Mouse (Mus musculus): ENCODE measurements around the gene Edn3. TPM values are rescaled to one million over a fixed set of nuclear protein-coding genes. Genes with fewer than 3 reads are reported as not detected.
A peak's percentile ranks its signal among the peaks of the same experiment; 100 is the strongest.

Gene Edn3
- polyA plus RNA-seq, 1 experiment from 2014 or later: 19.1 TPM

GRCm38 (mm10) chr2:174803661-174804060 lies 43.2 kb downstream of the Edn3 start:
- Histone ChIP-seq H3K27me3 (replicated peaks; ENCODE audit: low read depth, poor library complexity, severe bottlenecking) (no peaks in the 10 kb centered on the region), H3K36me3 (replicated peaks) (no peaks in the 10 kb centered on the region), H3K9me3 (peaks cover 4% of the 10 kb centered on the region; the same call in 1 of the 2 replicates), H3K27ac (replicated peaks) (no peak overlapping the region), H3K4me3 (no peak overlapping the region), H3K4me1 (peaks cover 1% of the 10 kb centered on the region)
- WGBS: 83% methylated on average over 1 of the region's 1 CpGs
- DNase-seq (ENCODE audit: low spot score): no peak

GRCm38 (mm10) chr2:174807900-174808299 lies 47.5 kb downstream of the Edn3 start:
- H3K36me3 ChIP-seq (replicated peaks): no peaks in the 10 kb centered on the region
- H3K9me3 ChIP-seq: peaks cover 4% of the 10 kb centered on the region; the same call in 1 of the 2 replicates
- 73% methylated on average over 2 of the region's 2 CpGs for WGBS
- 0 out of 2 replicates have a peak overlapping the region, but pooled peaks have one; percentile 5 for H3K27ac ChIP-seq (replicated peaks)
- H3K4me3 ChIP-seq: no peak overlapping the region
- no peaks in the 10 kb centered on the region for H3K27me3 ChIP-seq (replicated peaks; ENCODE audit: low read depth, poor library complexity, severe bottlenecking)
- DNase-seq (ENCODE audit: low spot score): no peak
- H3K4me1 ChIP-seq: peaks cover 15% of the 10 kb centered on the region

GRCm38 (mm10) chr2:174809296-174809695 lies 48.9 kb downstream of the Edn3 start:
- peaks cover 15% of the 10 kb centered on the region for H3K4me1 ChIP-seq
- H3K36me3 ChIP-seq (replicated peaks): no peaks in the 10 kb centered on the region
- no peaks in the 10 kb centered on the region for H3K27me3 ChIP-seq (replicated peaks; ENCODE audit: low read depth, poor library complexity, severe bottlenecking)
- no peak overlapping the region for H3K4me3 ChIP-seq
- DNase-seq (ENCODE audit: low spot score): peak; percentile 75
- peak overlapping the region; percentile 69 for H3K27ac ChIP-seq (replicated peaks)
- peaks cover 4% of the 10 kb centered on the region; the same call in 1 of the 2 replicates for H3K9me3 ChIP-seq
- 35% methylated on average over 4 of the region's 4 CpGs for WGBS

GRCm38 (mm10) chr2:174813306-174813705 lies 52.9 kb downstream of the Edn3 start:
- 85% methylated on average over 11 of the region's 11 CpGs for WGBS
- no peaks in the 10 kb centered on the region for H3K9me3 ChIP-seq
- H3K4me1 ChIP-seq: peaks cover 15% of the 10 kb centered on the region
- H3K27ac ChIP-seq (replicated peaks): no peak overlapping the region; the same call in 1 of the 2 replicates
- H3K27me3 ChIP-seq (replicated peaks; ENCODE audit: low read depth, poor library complexity, severe bottlenecking): no peaks in the 10 kb centered on the region
- H3K36me3 ChIP-seq (replicated peaks): no peaks in the 10 kb centered on the region
- DNase-seq (ENCODE audit: low spot score): no peak
- no peak overlapping the region for H3K4me3 ChIP-seq

GRCm38 (mm10) chr2:174816163-174816562 lies 55.7 kb downstream of the Edn3 start:
- Histone ChIP-seq H3K36me3 (replicated peaks) (no peaks in the 10 kb centered on the region), H3K27ac (replicated peaks) (no peak overlapping the region), H3K9me3 (no peaks in the 10 kb centered on the region), H3K27me3 (replicated peaks; ENCODE audit: low read depth, poor library complexity, severe bottlenecking) (no peaks in the 10 kb centered on the region), H3K4me1 (no peaks in the 10 kb centered on the region), H3K4me3 (no peak overlapping the region)
- WGBS: 86% methylated on average over 2 of the region's 2 CpGs
- DNase-seq (ENCODE audit: low spot score): no peak

GRCm38 (mm10) chr2:174820286-174820685 lies 59.9 kb downstream of the Edn3 start:
- no peaks in the 10 kb centered on the region for H3K9me3 ChIP-seq
- H3K4me3 ChIP-seq: no peak overlapping the region
- 92% methylated on average over 3 of the region's 3 CpGs for WGBS
- H3K36me3 ChIP-seq (replicated peaks): no peaks in the 10 kb centered on the region
- peaks cover 7% of the 10 kb centered on the region; the same call in 1 of the 2 replicates for H3K4me1 ChIP-seq
- DNase-seq (ENCODE audit: low spot score): no peak
- no peak overlapping the region for H3K27ac ChIP-seq (replicated peaks)
- H3K27me3 ChIP-seq (replicated peaks; ENCODE audit: low read depth, poor library complexity, severe bottlenecking): no peaks in the 10 kb centered on the region

- no peak for DNase-seq (ENCODE audit: low spot score)
- no peak overlapping the region for H3K27ac ChIP-seq (replicated peaks)
- H3K36me3 ChIP-seq (replicated peaks): no peaks in the 10 kb centered on the region
- peaks cover 7% of the 10 kb centered on the region; the same call in 1 of the 2 replicates for H3K4me1 ChIP-seq
- H3K9me3 ChIP-seq: no peaks in the 10 kb centered on the region
- WGBS: 94% methylated on average over 4 of the region's 4 CpGs
- H3K4me3 ChIP-seq: no peak overlapping the region
- no peaks in the 10 kb centered on the region for H3K27me3 ChIP-seq (replicated peaks; ENCODE audit: low read depth, poor library complexity, severe bottlenecking)
Measured at GRCm38 (mm10) chr2:174827829-174828228, 67.4 kb downstream of the Edn3 start.

- H3K4me1 ChIP-seq: no peaks in the 10 kb centered on the region
- H3K9me3 ChIP-seq: no peaks in the 10 kb centered on the region
- no peaks in the 10 kb centered on the region for H3K27me3 ChIP-seq (replicated peaks; ENCODE audit: low read depth, poor library complexity, severe bottlenecking)
- H3K36me3 ChIP-seq (replicated peaks): no peaks in the 10 kb centered on the region
- DNase-seq (ENCODE audit: low spot score): no peak
- H3K4me3 ChIP-seq: no peak overlapping the region
- 81% methylated on average over 5 of the region's 5 CpGs for WGBS
- no peak overlapping the region for H3K27ac ChIP-seq (replicated peaks)
Measured at GRCm38 (mm10) chr2:174833608-174834007, 73.2 kb downstream of the Edn3 start.

Other genes starting within 250 kb of the Edn3 start
- gene Zfp831, start 117.1 kb upstream of the Edn3 start, polyA plus RNA-seq (2016; fragmentation: Nextera tagmentation; extraction: Ambion mirVana): not detected in 2 replicates
- gene Gm14444, start 249.6 kb downstream of the Edn3 start, polyA plus RNA-seq (2016; fragmentation: Nextera tagmentation; extraction: Ambion mirVana): 0.11 TPM in 1 of 2 replicates, not detected in the other

Data from embryonic facial prominence, embryonic 10.5 days (tissue).